Mouse (Mus musculus) liver, adult 2 months (tissue): Measurements from ENCODE around the gene Uqcrfs1. TPM values are rescaled to one million over a fixed set of nuclear protein-coding genes. Genes with fewer than 3 reads are reported as not detected.

Experiments used
- DNase-seq: peaks from one replicate; pipeline ENCODE4 v3.0.0-alpha.2; 2011; ENCODE audit warnings: low read depth, low spot score; ENCODE audit errors: extremely low read depth
- H3K27ac ChIP-seq: fragments of 200-500 bp; replicated peaks from 2 replicates; pipeline ENCODE4 v1.5.1; 2012; ENCODE audit warnings: low read depth, mild to moderate bottlenecking, control low read depth, inconsistent platforms, low read length; ENCODE audit not compliant: insufficient read depth
- H3K27me3 ChIP-seq: fragments of 200-500 bp; 2 replicates; pipeline ENCODE4 v1.6.1; 2012; ENCODE audit warnings: mild to moderate bottlenecking, moderate library complexity, low read length, inconsistent platforms; ENCODE audit not compliant: control insufficient read depth, insufficient read depth
- H3K36me3 ChIP-seq: fragments of 200-500 bp; 2 replicates; pipeline ENCODE4 v1.6.1; 2012; ENCODE audit warnings: low read length, inconsistent platforms; ENCODE audit not compliant: control insufficient read depth, insufficient read depth
- H3K4me1 ChIP-seq: fragments of 200-500 bp; 2 replicates; pipeline ENCODE4 v1.6.1; 2011; ENCODE audit warnings: low read length; ENCODE audit not compliant: control insufficient read depth, insufficient read depth
- H3K4me3 ChIP-seq: fragments of 200-500 bp; 2 replicates; pipeline ENCODE4 v1.5.1; 2011; ENCODE audit warnings: low read depth, mild to moderate bottlenecking, control low read depth, low read length, moderate library complexity; ENCODE audit not compliant: insufficient read depth
- H3K79me2 ChIP-seq: fragments of 200-500 bp; 2 replicates; pipeline ENCODE4 v1.6.1; 2012; ENCODE audit warnings: inconsistent platforms, mild to moderate bottlenecking, low read length, moderate library complexity; ENCODE audit not compliant: control insufficient read depth, insufficient read depth
- H3K9ac ChIP-seq: fragments of 200-500 bp; 2 replicates; pipeline ENCODE4 v1.6.1; 2012; ENCODE audit warnings: low read depth, mild to moderate bottlenecking, control low read depth, inconsistent platforms, low read length
- CTCF ChIP-seq: fragments of 200-500 bp; IDR thresholded peaks from 2 replicates; pipeline ENCODE4 v1.5.1; 2011; ENCODE audit warnings: low read depth, low read length, control low read depth
- POLR2A ChIP-seq: fragments of 200-500 bp; IDR thresholded peaks from 2 replicates; pipeline ENCODE4 v1.6.1; 2011; ENCODE audit warnings: low read length, control low read depth; ENCODE audit not compliant: insufficient read depth; ENCODE audit errors: extremely low read depth
- WGBS: fragments of 180-500 bp; shearing (Covaris S2); methylation state at CpG from one replicate; pipeline ENCODE4 v1.1.7; 2018; 5-methylcytosine and 5-hydroxymethylcytosine counted together
- polyA plus RNA-seq: library from polyadenylated mRNA; depleted of rRNA; stranded (reverse); fragments of >200 nt; gene quantifications from 2 replicates; pipeline ENCODE4 v1.2.3, GENCODE M21; 2012; rRNA removed
- total RNA-seq: library from RNA; depleted of rRNA; stranded (reverse); fragments of >200 nt; gene quantifications from 2 replicates; pipeline ENCODE4 v1.2.3, GENCODE M21; 2014; rRNA removed

The Uqcrfs1 gene
- total RNA-seq (252 and 272 TPM in 2 replicates), polyA plus RNA-seq (278 and 314 TPM in 2 replicates)

GRCm38 (mm10) chr13:30544856-30545604, at the start of gene Uqcrfs1:
TSS of gene Uqcrfs1 (minus strand) at chr13:30545362.
- H3K27ac ChIP-seq, result peak within 1 kb of the TSS; percentile 90
- peak; percentile 87 for DNase-seq
- peaks cover 10% of the 10 kb centered on the region; the same call in 1 of the 2 replicates for H3K79me2 ChIP-seq
- H3K4me1 ChIP-seq, result peaks cover 4% of the 10 kb centered on the region; the same call in 1 of the 2 replicates
- peak within 1 kb of the TSS; percentile 91 for H3K4me3 ChIP-seq
- WGBS, result under 1% methylated on average over 82 of the region's 82 CpGs
- H3K9ac ChIP-seq, result peak within 1 kb of the TSS; percentile 96
- H3K36me3 ChIP-seq, result peaks cover 9% of the 10 kb centered on the region
- H3K27me3 ChIP-seq, result no peaks in the 10 kb centered on the region
- TF ChIP-seq POLR2A (peak; percentile 72), CTCF (no peak)

- TF ChIP-seq POLR2A (no peak), CTCF (no peak)
These were observed 40.6 kb upstream of the Uqcrfs1 start for GRCm38 (mm10) chr13:30585786-30586185.

GRCm38 (mm10) chr13:30582541-30582940, 37.4 kb upstream of the Uqcrfs1 start:
- peak; percentile 2 for DNase-seq
- Histone ChIP-seq H3K9ac (no peak overlapping the region), H3K4me1 (no peaks in the 10 kb centered on the region), H3K36me3 (no peaks in the 10 kb centered on the region), H3K4me3 (no peak overlapping the region), H3K27me3 (no peaks in the 10 kb centered on the region), H3K79me2 (no peaks in the 10 kb centered on the region), H3K27ac (no peak overlapping the region)
- no peak for TF ChIP-seq POLR2A
- TF ChIP-seq CTCF, result no peak
- WGBS, result 66% methylated on average over 2 of the region's 2 CpGs

More at GRCm38 (mm10) chr13:30585786-30586185, 40.6 kb upstream of the Uqcrfs1 start:
- Histone ChIP-seq H3K4me3 (no peak overlapping the region), H3K4me1 (no peaks in the 10 kb centered on the region), H3K27me3 (no peaks in the 10 kb centered on the region), H3K79me2 (no peaks in the 10 kb centered on the region), H3K27ac (no peak overlapping the region), H3K9ac (no peak overlapping the region), H3K36me3 (no peaks in the 10 kb centered on the region)
- WGBS, result 94% methylated on average over 3 of the region's 3 CpGs
- DNase-seq, result no peak

GRCm38 (mm10) chr13:30578806-30579205, 33.6 kb upstream of the Uqcrfs1 start:
- Histone ChIP-seq H3K79me2 (no peaks in the 10 kb centered on the region), H3K4me1 (no peaks in the 10 kb centered on the region), H3K27ac (no peak overlapping the region), H3K9ac (no peak overlapping the region), H3K27me3 (no peaks in the 10 kb centered on the region), H3K36me3 (no peaks in the 10 kb centered on the region), H3K4me3 (no peak overlapping the region)
- no peak for DNase-seq
- 48% methylated on average over 2 of the region's 2 CpGs for WGBS
- TF ChIP-seq CTCF (no peak), POLR2A (no peak)

DNA sequence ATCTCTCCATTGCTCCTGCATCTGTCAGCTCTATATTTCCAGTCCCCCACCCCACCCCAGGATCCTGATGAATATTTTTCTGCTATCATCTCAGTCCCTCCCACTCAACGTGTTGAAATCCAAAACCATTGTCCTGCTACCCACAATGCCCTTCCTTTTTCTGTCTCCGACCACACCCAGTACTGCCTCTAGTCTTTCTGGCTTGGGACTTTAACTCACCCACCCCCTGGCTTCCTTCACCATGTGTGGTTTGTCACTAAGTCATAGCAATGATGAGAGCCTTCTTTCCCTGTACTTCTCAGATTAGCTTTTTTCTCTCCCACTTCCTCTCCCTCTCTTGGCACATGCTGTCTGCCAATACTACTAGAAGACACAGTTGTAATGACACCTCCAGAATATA, 31.7 kb upstream of the Uqcrfs1 start:
- Histone ChIP-seq H3K4me1 (no peaks in the 10 kb centered on the region), H3K9ac (no peak overlapping the region), H3K36me3 (no peaks in the 10 kb centered on the region), H3K79me2 (no peaks in the 10 kb centered on the region), H3K27ac (no peak overlapping the region), H3K4me3 (no peak overlapping the region), H3K27me3 (no peaks in the 10 kb centered on the region)
- 71% methylated on average over 2 of the region's 2 CpGs for WGBS
- TF ChIP-seq POLR2A (no peak), CTCF (no peak)
- no peak for DNase-seq

- Histone ChIP-seq H3K4me1 (no peaks in the 10 kb centered on the region), H3K4me3 (no peak overlapping the region), H3K79me2 (no peaks in the 10 kb centered on the region), H3K9ac (no peak overlapping the region), H3K27me3 (no peaks in the 10 kb centered on the region), H3K27ac (no peak overlapping the region), H3K36me3 (no peaks in the 10 kb centered on the region)
- 80% methylated on average over 4 of the region's 4 CpGs for WGBS
- DNase-seq, result no peak
- no peak for TF ChIP-seq POLR2A
- TF ChIP-seq CTCF, result no peak
These were observed 27.8 kb upstream of the Uqcrfs1 start for GRCm38 (mm10) chr13:30572971-30573370.
